Mouse (Mus musculus) hindbrain, postnatal 0 days (tissue): ENCODE measurements at regions not wholly inside any gene's neighbourhood (a gene's known extent, or its start where the extent isn't known, plus 50 kb on each side); places are given as distances from the start of the nearest gene placed in this dataset.

Experiments
- ATAC-seq: fragments of 200-750 bp; cut with Nextera tagmentation; 2 replicates; pipeline ENCODE4 v1.8.0; 2017; ENCODE audit warnings: mild to moderate bottlenecking, moderate TSS enrichment, moderate library complexity
- DNase-seq: peaks from one replicate; pipeline ENCODE4 v3.0.0-alpha.2; 2015; ENCODE audit warnings: low spot score
- H3K27ac ChIP-seq: fragments of 300-500 bp; sonication (generic); 2 replicates; pipeline ENCODE4 v1.5.1; 2014; ENCODE audit warnings: mild to moderate bottlenecking
- H3K27me3 ChIP-seq: fragments of 300-500 bp; sonication (generic); 2 replicates; pipeline ENCODE4 v1.6.1; 2014; ENCODE audit warnings: low read length, mixed read lengths; ENCODE audit not compliant: insufficient read depth
- H3K36me3 ChIP-seq: fragments of 300-500 bp; sonication (generic); 2 replicates; pipeline ENCODE4 v1.6.1; 2014; ENCODE audit warnings: low read length, mixed read lengths; ENCODE audit not compliant: insufficient read depth
- H3K4me1 ChIP-seq: fragments of 300-500 bp; sonication (generic); 2 replicates; pipeline ENCODE4 v1.6.1; 2014; ENCODE audit warnings: antibody characterized with exemption, low read length, mixed read lengths; ENCODE audit not compliant: insufficient read depth
- H3K4me2 ChIP-seq: fragments of 300-500 bp; sonication (generic); 2 replicates; pipeline ENCODE4 v1.6.1; 2014; ENCODE audit warnings: low read depth, mild to moderate bottlenecking, low read length, moderate library complexity, mixed read lengths
- H3K4me3 ChIP-seq: fragments of 300-500 bp; sonication (generic); 2 replicates; pipeline ENCODE4 v1.5.1; 2014; ENCODE audit warnings: low read length
- H3K9ac ChIP-seq: fragments of 300-500 bp; sonication (generic); replicated peaks from 2 replicates; pipeline ENCODE4 v1.6.1; 2014; ENCODE audit warnings: mild to moderate bottlenecking, low read length, moderate library complexity, mixed read lengths
- H3K9me3 ChIP-seq: fragments of 300-500 bp; sonication (generic); 2 replicates; pipeline ENCODE4 v1.6.1; 2016; ENCODE audit warnings: low read length, mixed read lengths
- CTCF ChIP-seq: IDR thresholded peaks from 2 replicates; pipeline ENCODE4 v1.5.1; 2016; ENCODE audit warnings: antibody characterized with exemption, control low read depth, low read depth
- WGBS: fragments of 180-500 bp; shearing (Covaris S2); extraction: QIAGEN DNeasy Blood & Tissue Kit; methylation state at CpG from one replicate; pipeline ENCODE4 v1.1.7; 2014; 5-methylcytosine and 5-hydroxymethylcytosine counted together

- no peak for TF ChIP-seq CTCF
- H3K27ac ChIP-seq, result no peak overlapping the region
- H3K4me1 ChIP-seq, result no peaks in the 10 kb centered on the region; the same call in 1 of the 2 replicates
- H3K9me3 ChIP-seq, result no peaks in the 10 kb centered on the region
- no peak for DNase-seq
- ATAC-seq, result 0 out of 2 replicates have a peak, but pooled peaks have one; percentile 29
- H3K4me2 ChIP-seq, result no peak overlapping the region
- WGBS, result 33% methylated on average over 20 of the region's 20 CpGs
- no peaks in the 10 kb centered on the region for H3K27me3 ChIP-seq
- H3K9ac ChIP-seq, result no peak overlapping the region
- H3K4me3 ChIP-seq, result no peak overlapping the region
- H3K36me3 ChIP-seq, result no peaks in the 10 kb centered on the region
Measured at GRCm38 (mm10) chr17:31746198-31747111, 68.8 kb downstream of the Cryaa start.

- Histone ChIP-seq H3K9ac (no peak overlapping the region), H3K27me3 (no peaks in the 10 kb centered on the region), H3K36me3 (no peaks in the 10 kb centered on the region), H3K27ac (no peak overlapping the region), H3K4me3 (no peak overlapping the region), H3K4me1 (no peaks in the 10 kb centered on the region; the same call in 1 of the 2 replicates), H3K4me2 (no peak overlapping the region), H3K9me3 (no peaks in the 10 kb centered on the region)
- no peak for ATAC-seq
- DNase-seq, result no peak
- 93% methylated on average over 2 of the region's 2 CpGs for WGBS
- no peak for TF ChIP-seq CTCF
Measured at GRCm38 (mm10) chr17:31747563-31747962, 70.0 kb downstream of the Cryaa start.

DNA sequence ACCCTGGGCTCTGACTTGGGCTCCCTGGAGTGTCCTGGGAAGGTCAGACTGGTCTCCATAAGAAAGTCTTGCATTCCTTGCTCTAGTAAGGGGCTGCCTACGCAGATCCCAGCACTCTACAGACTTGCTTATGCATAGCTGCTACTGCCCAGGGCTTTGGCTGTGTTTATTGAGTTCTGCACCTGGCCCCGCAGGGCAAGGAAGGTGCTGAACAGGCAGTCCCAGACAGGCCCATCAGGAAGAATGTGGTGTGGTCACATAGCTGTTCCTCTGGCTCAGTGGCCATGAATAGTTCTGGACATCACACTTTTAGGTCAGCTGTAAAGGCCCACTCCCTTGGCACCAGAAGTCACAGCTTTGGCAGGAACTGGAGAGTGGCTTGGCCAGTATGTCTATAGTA lies 70.6 kb downstream of the Cryaa start:
- ATAC-seq (no peak), DNase-seq (no peak)
- Histone ChIP-seq H3K4me3 (no peak overlapping the region), H3K27ac (no peak overlapping the region), H3K9me3 (no peaks in the 10 kb centered on the region), H3K27me3 (no peaks in the 10 kb centered on the region), H3K4me2 (no peak overlapping the region), H3K36me3 (no peaks in the 10 kb centered on the region), H3K9ac (no peak overlapping the region), H3K4me1 (no peaks in the 10 kb centered on the region; the same call in 1 of the 2 replicates)
- WGBS, result 91% methylated on average over 2 of the region's 2 CpGs
- TF ChIP-seq CTCF, result no peak

- Histone ChIP-seq H3K27ac (no peak overlapping the region), H3K4me3 (no peak overlapping the region), H3K4me1 (no peaks in the 10 kb centered on the region; the same call in 1 of the 2 replicates), H3K9ac (no peak overlapping the region), H3K36me3 (no peaks in the 10 kb centered on the region), H3K27me3 (no peaks in the 10 kb centered on the region), H3K4me2 (no peak overlapping the region), H3K9me3 (no peaks in the 10 kb centered on the region)
- ATAC-seq, result no peak
- TF ChIP-seq CTCF, result no peak
- no peak for DNase-seq
- 77% methylated on average over 6 of the region's 6 CpGs for WGBS
Measured at GRCm38 (mm10) chr17:31748971-31749370, 71.4 kb downstream of the Cryaa start.

DNA sequence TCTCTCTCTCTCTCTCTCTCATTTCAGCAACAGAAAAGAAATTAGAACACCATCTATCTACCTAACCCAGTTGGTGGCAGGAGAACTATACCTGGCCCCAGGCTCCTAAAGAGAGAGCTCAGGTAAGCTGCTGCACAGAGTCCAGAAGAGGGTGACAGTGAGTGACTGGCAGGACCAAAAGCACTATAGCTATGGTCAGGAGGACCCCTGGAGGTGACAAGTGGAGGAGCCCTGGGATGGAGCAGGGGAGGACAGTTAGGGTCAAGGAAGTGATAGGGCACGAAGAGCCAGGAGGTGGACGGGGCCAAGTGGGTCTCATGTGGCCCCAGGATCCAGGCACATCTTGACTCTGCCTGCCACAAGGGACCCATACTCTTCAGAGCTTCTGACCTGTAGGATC lies 73.7 kb downstream of the Cryaa start:
- Histone ChIP-seq H3K4me2 (no peak overlapping the region), H3K36me3 (no peaks in the 10 kb centered on the region), H3K27me3 (no peaks in the 10 kb centered on the region), H3K9ac (no peak overlapping the region), H3K9me3 (no peaks in the 10 kb centered on the region), H3K4me3 (no peak overlapping the region), H3K4me1 (no peaks in the 10 kb centered on the region), H3K27ac (no peak overlapping the region)
- peak; percentile 25; the same call in 1 of the 2 replicates for TF ChIP-seq CTCF
- DNase-seq (no peak), ATAC-seq (no peak)
- 88% methylated on average over 2 of the region's 2 CpGs for WGBS

DNA sequence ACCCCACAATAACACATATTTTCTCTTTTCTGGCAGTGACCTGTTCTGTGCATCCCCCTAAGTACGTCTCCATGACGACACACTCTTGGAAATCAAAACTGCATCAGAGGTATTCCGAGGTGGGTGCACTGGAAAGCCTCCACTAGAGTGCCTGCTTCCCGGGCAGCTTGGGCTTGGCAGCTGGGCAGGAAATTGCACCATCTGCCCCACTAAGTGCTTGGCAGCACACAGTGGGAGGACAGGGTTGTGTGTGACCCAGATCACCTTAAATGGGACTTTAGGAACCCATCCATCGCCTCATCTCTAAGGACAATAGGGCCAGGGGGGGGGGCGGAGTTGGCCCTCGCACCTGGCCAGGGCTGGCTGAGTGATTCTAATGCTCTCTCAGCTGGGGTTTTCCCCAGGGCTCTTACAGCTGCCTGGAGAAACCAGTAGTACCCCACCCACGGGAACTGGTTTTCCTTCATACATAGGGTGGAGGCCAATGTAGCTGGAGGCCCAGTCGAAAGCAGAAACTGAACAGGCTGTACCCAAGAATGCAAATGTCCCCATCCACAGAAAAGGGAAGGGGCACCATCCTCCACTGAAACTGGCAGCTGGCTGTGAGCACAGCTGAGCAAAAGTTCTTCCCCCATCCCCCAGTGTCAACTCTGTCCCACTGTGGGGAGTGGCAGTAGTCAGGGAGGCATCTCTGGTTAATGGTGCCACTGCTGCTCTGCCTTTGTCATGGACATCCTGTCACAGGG lies 75.7 kb downstream of the Cryaa start:
- TF ChIP-seq CTCF, result no peak
- Histone ChIP-seq H3K9ac (no peak overlapping the region), H3K4me2 (no peak overlapping the region), H3K4me1 (no peaks in the 10 kb centered on the region), H3K9me3 (no peaks in the 10 kb centered on the region), H3K4me3 (no peak overlapping the region), H3K27ac (no peak overlapping the region), H3K36me3 (no peaks in the 10 kb centered on the region), H3K27me3 (no peaks in the 10 kb centered on the region)
- 65% methylated on average over 9 of the region's 9 CpGs for WGBS
- DNase-seq (no peak), ATAC-seq (no peak)
